Mouse (Mus musculus): ENCODE data around the gene Ogt.

Gene Ogt

GRCm38 (mm10) chrX:101639741-101640166 lies at the start of gene Ogt:
Gene Ogt, plus strand, starts transcription at chrX:101640060.
- peak; percentile 97 for DNase-seq

- DNase-seq = no peak
These were observed 23.7 kb upstream of the Ogt start for GRCm38 (mm10) chrX:101616183-101616582.

GRCm38 (mm10) chrX:101617889-101618288 lies 22.0 kb upstream of the Ogt start:
- no peak for DNase-seq

- no peak for DNase-seq
These were observed 19.5 kb upstream of the Ogt start for GRCm38 (mm10) chrX:101620317-101620716.

- no peak for DNase-seq
These were observed 17.3 kb upstream of the Ogt start for GRCm38 (mm10) chrX:101622539-101622938.

- no peak for DNase-seq
These were observed 2.9 kb upstream of the Ogt start for GRCm38 (mm10) chrX:101636821-101637525.

GRCm38 (mm10) chrX:101638856-101639255 lies 1.0 kb upstream of the Ogt start:
- no peak for DNase-seq

- no peak for DNase-seq
These were observed 554 bp upstream of the Ogt start for GRCm38 (mm10) chrX:101639306-101639705.

- DNase-seq = peak; percentile 53
These were observed 617 bp downstream of the Ogt start for GRCm38 (mm10) chrX:101640194-101641160.

- no peak for DNase-seq
These were observed 1.3 kb downstream of the Ogt start for GRCm38 (mm10) chrX:101641161-101641530.

GRCm38 (mm10) chrX:101642091-101642490 lies 2.2 kb downstream of the Ogt start:
- DNase-seq = peak; percentile 20

GRCm38 (mm10) chrX:101645286-101645685 lies 5.4 kb downstream of the Ogt start:
- DNase-seq = peak; percentile 31

GRCm38 (mm10) chrX:101646621-101647020 lies 6.8 kb downstream of the Ogt start:
- DNase-seq = no peak

- no peak for DNase-seq
These were observed 55.8 kb downstream of the Ogt start for GRCm38 (mm10) chrX:101695686-101696085.

- DNase-seq = no peak
These were observed 57.7 kb downstream of the Ogt start for GRCm38 (mm10) chrX:101697537-101697936.

GRCm38 (mm10) chrX:101698232-101698631 lies 58.4 kb downstream of the Ogt start:
- no peak for DNase-seq

GRCm38 (mm10) chrX:101705111-101705510 lies 65.3 kb downstream of the Ogt start:
- DNase-seq = no peak

- DNase-seq = no peak
These were observed 80.5 kb downstream of the Ogt start for GRCm38 (mm10) chrX:101720401-101720800.

- DNase-seq = no peak
These were observed 90.2 kb downstream of the Ogt start for GRCm38 (mm10) chrX:101730010-101730409.

- DNase-seq = no peak
These were observed 92.8 kb downstream of the Ogt start for GRCm38 (mm10) chrX:101732644-101733043.

GRCm38 (mm10) chrX:101733288-101733687 lies 93.4 kb downstream of the Ogt start:
- DNase-seq = no peak

GRCm38 (mm10) chrX:101733828-101734319 lies 94.0 kb downstream of the Ogt start, which contains the start of gene Cxcr3:
Gene Cxcr3, minus strand, starts transcription at chrX:101734269.
- peak; percentile 50 for DNase-seq

Data from lung, postnatal 36 days (tissue).